Mouse (Mus musculus) neural tube, embryonic 11.5 days (tissue): Measurements from ENCODE around the gene Gstt1. TPM values are rescaled to one million over a fixed set of nuclear protein-coding genes. Genes with fewer than 3 reads are reported as not detected.

Source experiments
- polyA plus RNA-seq: library from polyadenylated mRNA; unstranded; fragments of >200 nt; fragmentation: Nextera tagmentation; extraction: Ambion mirVana; gene quantifications from 2 replicates; pipeline ENCODE4 v1.2.1, GENCODE M21; 2014

The Gstt1 gene
- polyA plus RNA-seq, 1 experiment from 2014 or later = 2.9 TPM

Other genes starting within 250 kb of the Gstt1 start
- 6.1 and 6.6 TPM in 2 replicates for gene Lrrc75b, start 238.3 kb downstream of the Gstt1 start, polyA plus RNA-seq
- 2.0 and 3.1 TPM in 2 replicates for gene Ggt1, start 237.0 kb downstream of the Gstt1 start, polyA plus RNA-seq
- 0.37 and 0.45 TPM in 2 replicates for gene Ggt5, start 209.2 kb downstream of the Gstt1 start, polyA plus RNA-seq
- 1.8 and 2.4 TPM in 2 replicates for gene Susd2, start 154.6 kb downstream of the Gstt1 start, polyA plus RNA-seq
- gene Cabin1, start 34.2 kb downstream of the Gstt1 start, polyA plus RNA-seq = 29.5 and 32.2 TPM in 2 replicates
- gene Ddt, start 25.2 kb downstream of the Gstt1 start, polyA plus RNA-seq = 93.0 and 93.5 TPM in 2 replicates
- not detected in 2 replicates for gene Gm20441, start 17.6 kb downstream of the Gstt1 start, polyA plus RNA-seq
- 2.1 and 2.9 TPM in 2 replicates for gene Gstt3, start 17.2 kb downstream of the Gstt1 start, polyA plus RNA-seq
- gene Gstt4, start 24.0 kb upstream of the Gstt1 start, polyA plus RNA-seq = not detected in 2 replicates
- 6.5 and 7.2 TPM in 2 replicates for gene Gstt2, start 38.8 kb upstream of the Gstt1 start, polyA plus RNA-seq
- 2,352 and 2,361 TPM in 2 replicates for gene Mif, start 61.7 kb upstream of the Gstt1 start, polyA plus RNA-seq
- gene Derl3, start 94.8 kb upstream of the Gstt1 start, polyA plus RNA-seq = 2.8 and 2.9 TPM in 2 replicates
- 288 and 294 TPM in 2 replicates for gene Smarcb1, start 123.0 kb upstream of the Gstt1 start, polyA plus RNA-seq
- 9.9 and 11.7 TPM in 2 replicates for gene Chchd10, start 134.5 kb upstream of the Gstt1 start, polyA plus RNA-seq
- 41.2 and 46.1 TPM in 2 replicates for gene Mmp11, start 137.9 kb upstream of the Gstt1 start, polyA plus RNA-seq
- 0.97 and 1.9 TPM in 2 replicates for gene Gm867, start 142.1 kb upstream of the Gstt1 start, polyA plus RNA-seq
- 0.53 TPM in 1 of 2 replicates, not detected in the other for gene Vpreb3, start 144.5 kb upstream of the Gstt1 start, polyA plus RNA-seq
- gene Gm5134, start 155.9 kb upstream of the Gstt1 start, polyA plus RNA-seq = 0.19 TPM in 1 of 2 replicates, not detected in the other
- gene Zfp280b, start 234.1 kb upstream of the Gstt1 start, polyA plus RNA-seq = 28.8 and 29.2 TPM in 2 replicates